18 mouse cellular contexts compared by ENCODE assay signal in the genomic region with DNA sequence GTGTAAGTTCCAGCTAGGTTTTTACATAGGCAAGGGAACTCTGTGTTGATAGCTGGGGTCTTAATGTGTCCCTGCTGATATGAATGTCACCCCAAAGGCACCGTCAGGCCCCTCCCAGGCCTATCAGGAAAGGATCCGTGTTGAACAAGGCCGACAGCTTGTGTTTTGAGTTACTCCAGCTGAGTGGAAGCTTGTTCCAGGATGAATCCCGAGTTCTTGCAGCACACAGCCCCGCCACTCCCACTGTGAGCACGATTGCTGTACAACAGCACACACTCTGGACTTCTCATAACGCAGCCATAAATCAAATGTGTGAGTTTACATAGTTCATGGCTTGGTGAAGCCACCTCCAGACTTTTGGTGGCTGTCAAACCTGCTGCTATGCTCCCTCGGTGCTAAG. TPM values are rescaled to one million over a fixed set of nuclear protein-coding genes. Genes with fewer than 3 reads are reported as not detected.
DNase-seq lines count a peak whose midpoint lies in the region; ATAC-seq and TF ChIP-seq lines count a peak whose summit lies in the region.
"Had no signal": no experiment of that assay in that cellular context is flagged by ENCODE, and none has a peak within 500 bp of the region (broad histone marks: within the 10 kb centered on the region; RNA-seq: fewer than 3 reads in every experiment).

No protein-coding gene starts in this region.

- no peaks in the 10 kb centered on the region for H3K27me3 ChIP-seq in intestine, embryonic 15.5 days (replicated peaks)
- no peaks in the 10 kb centered on the region for H3K27me3 ChIP-seq in intestine, postnatal 0 days (replicated peaks; ENCODE audit: control insufficient read depth, insufficient read depth, low read length)
- H3K27me3 ChIP-seq in lung, embryonic 16.5 days (ENCODE audit: control insufficient read depth, insufficient read depth, low read depth, low read length), result no peaks in the 10 kb centered on the region
- H3K27me3 ChIP-seq: forebrain, embryonic 15.5 days; heart, embryonic 15.5 days had no signal

- no peak for TF ChIP-seq CTCF in intestine, postnatal 0 days (IDR thresholded peaks at IDR 0.05; ENCODE audit: low read depth)

- H3K4me1 ChIP-seq in intestine, embryonic 15.5 days (replicated peaks), result peaks cover 9% of the 10 kb centered on the region
- no peaks in the 10 kb centered on the region for H3K4me1 ChIP-seq in intestine, postnatal 0 days (replicated peaks; ENCODE audit: control insufficient read depth, insufficient read depth, low read length)
- peaks cover 5% of the 10 kb centered on the region for H3K4me1 ChIP-seq in lung, embryonic 16.5 days (replicated peaks; ENCODE audit: control insufficient read depth, insufficient read depth, low read length)
- H3K4me1 ChIP-seq: embryonic facial prominence, embryonic 12.5 days had no signal

- H3K4me3 ChIP-seq in intestine, embryonic 15.5 days (replicated peaks), result no peak overlapping the region
- no peak overlapping the region for H3K4me3 ChIP-seq in intestine, postnatal 0 days (ENCODE audit: low read depth, low read length)
- H3K4me3 ChIP-seq in lung, embryonic 16.5 days (ENCODE audit: low read length), result no peak overlapping the region
- H3K4me3 ChIP-seq: embryonic facial prominence, embryonic 12.5 days; forebrain, embryonic 15.5 days; heart, adult 2 months; heart, embryonic 15.5 days; hindbrain, embryonic 10.5 days had no signal

- WGBS in intestine, embryonic 15.5 days, result 32% methylated on average over 8 of the region's 8 CpGs
- 32% methylated on average over 8 of the region's 8 CpGs for WGBS in intestine, postnatal 0 days
- WGBS in lung, embryonic 16.5 days, result 40% methylated on average over 8 of the region's 8 CpGs

- H3K9ac ChIP-seq in intestine, embryonic 15.5 days, result 0 out of 2 replicates have a peak overlapping the region, but pooled peaks have one; percentile 2
- no peak overlapping the region for H3K9ac ChIP-seq in intestine, postnatal 0 days (ENCODE audit: low read depth, low read length)
- H3K9ac ChIP-seq in lung, embryonic 16.5 days (ENCODE audit: low read length), result no peak overlapping the region
- H3K9ac ChIP-seq: embryonic facial prominence, embryonic 12.5 days; forebrain, embryonic 15.5 days; heart, embryonic 15.5 days had no signal

- H3K27ac ChIP-seq in intestine, embryonic 15.5 days, result no peak overlapping the region
- no peak overlapping the region for H3K27ac ChIP-seq in intestine, postnatal 0 days (ENCODE audit: low read depth, low read length)
- H3K27ac ChIP-seq in lung, embryonic 16.5 days (ENCODE audit: low read length), result no peak overlapping the region
- H3K27ac ChIP-seq: embryonic facial prominence, embryonic 12.5 days; forebrain, embryonic 15.5 days; heart, adult 2 months; heart, embryonic 15.5 days; hindbrain, embryonic 10.5 days had no signal

- DNase-seq in layer of hippocampus, adult 11-12 months (ENCODE audit: low spot score), result peak; percentile 11
- no peak for DNase-seq in layer of hippocampus, adult 9-10 months (ENCODE audit: low spot score)
- DNase-seq in lung, postnatal 25 days (ENCODE audit: low spot score), result no peak
- DNase-seq in urinary bladder, postnatal 14 days (ENCODE audit: low spot score), result peak; percentile 46
- DNase-seq in urinary bladder, postnatal 36 days (ENCODE audit: low spot score in 2 of 2), result no peak
- DNase-seq: adrenal gland, postnatal 10 days; cerebellum, adult 11-12 months; cerebellum, adult 9-10 months; cerebellum, postnatal 25 days; heart, adult 2 months had no signal

- ATAC-seq in intestine, embryonic 15.5 days, result no peak
- no peak for ATAC-seq in intestine, postnatal 0 days
- peak; percentile 20; the same call in 1 of the 2 replicates for ATAC-seq in lung, embryonic 16.5 days (ENCODE audit: low read depth)
- ATAC-seq: forebrain, embryonic 15.5 days had no signal

- H3K4me2 ChIP-seq in intestine, embryonic 15.5 days (replicated peaks), result no peak overlapping the region
- no peak overlapping the region for H3K4me2 ChIP-seq in intestine, postnatal 0 days (replicated peaks; ENCODE audit: low read depth)
- H3K4me2 ChIP-seq in lung, embryonic 16.5 days (ENCODE audit: low read depth, low read length), result no peak overlapping the region
- H3K4me2 ChIP-seq: embryonic facial prominence, embryonic 12.5 days; forebrain, embryonic 15.5 days; heart, embryonic 11.5 days; heart, embryonic 15.5 days had no signal

- H3K36me3 ChIP-seq in intestine, embryonic 15.5 days, result no peaks in the 10 kb centered on the region
- H3K36me3 ChIP-seq in intestine, postnatal 0 days (ENCODE audit: control insufficient read depth, insufficient read depth), result no peaks in the 10 kb centered on the region
- H3K36me3 ChIP-seq in lung, embryonic 16.5 days (ENCODE audit: control insufficient read depth, insufficient read depth, low read length), result no peaks in the 10 kb centered on the region
- H3K36me3 ChIP-seq: embryonic facial prominence, embryonic 12.5 days; forebrain, embryonic 15.5 days; heart, embryonic 15.5 days; hindbrain, embryonic 10.5 days had no signal

- H3K9me3 ChIP-seq in intestine, embryonic 15.5 days, result no peaks in the 10 kb centered on the region
- no peaks in the 10 kb centered on the region for H3K9me3 ChIP-seq in intestine, postnatal 0 days (ENCODE audit: control insufficient read depth)
- no peaks in the 10 kb centered on the region for H3K9me3 ChIP-seq in lung, embryonic 16.5 days (ENCODE audit: control insufficient read depth, low read length)
- H3K9me3 ChIP-seq: embryonic facial prominence, embryonic 12.5 days; forebrain, embryonic 15.5 days; heart, embryonic 15.5 days; hindbrain, embryonic 10.5 days had no signal

RNA-seq across cellular contexts. Expression of a gene that starts 15.9 kb away (rescaled TPM):
- polyA plus RNA-seq in intestine, embryonic 15.5 days (2015; fragmentation: Nextera tagmentation; extraction: Ambion mirVana), result 46.3 and 60.7 TPM in 2 replicates
- polyA plus RNA-seq in intestine, postnatal 0 days (2015; fragmentation: Nextera tagmentation; extraction: Ambion mirVana), result 54.3 and 65.8 TPM in 2 replicates
- 66.2 and 70.3 TPM in 2 replicates for polyA plus RNA-seq in lung, embryonic 16.5 days (2015; fragmentation: Nextera tagmentation; extraction: Ambion mirVana)

Comparison
In these comparisons a context has a peak if more than half of its experiments do, and no peak if none do; other contexts are left out.
1. DNase-seq: peak in layer of hippocampus, adult 11-12 months (single experiment) and urinary bladder, postnatal 14 days (single experiment); none in layer of hippocampus, adult 9-10 months (single experiment), lung, postnatal 25 days (single experiment) and urinary bladder, postnatal 36 days (0 of 2).